Mouse (Mus musculus): ENCODE measurements around the gene Galk1.

Galk1 gene

GRCm38 (mm10) chr11:116011529-116012261 lies 824 bp downstream of the Galk1 start:
- no peak for ATAC-seq (ENCODE audit: low TSS enrichment)

GRCm38 (mm10) chr11:116010948-116011347 lies 1.6 kb downstream of the Galk1 start:
- no peak for ATAC-seq (ENCODE audit: low TSS enrichment)

DNA sequence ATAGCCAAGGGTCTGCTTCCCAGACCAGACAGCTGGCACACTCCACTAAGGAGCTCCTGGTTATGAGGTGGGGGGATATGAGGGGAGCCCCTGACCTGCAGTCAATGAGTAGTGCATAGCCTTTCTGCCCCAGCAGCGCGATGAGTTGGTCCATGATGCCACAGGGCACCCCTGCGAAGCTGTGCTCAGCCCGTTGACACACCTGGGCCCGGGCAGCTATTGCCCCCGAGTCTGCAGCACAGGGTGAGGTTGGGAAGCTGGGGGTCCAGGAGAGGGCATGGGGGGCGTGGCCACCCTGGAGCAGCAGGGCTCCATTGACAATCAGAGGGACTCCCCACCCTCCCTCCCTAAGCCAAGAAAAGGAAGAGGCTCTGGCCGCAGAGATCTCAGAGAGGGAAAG lies 2.4 kb downstream of the Galk1 start:
- no peak for ATAC-seq (ENCODE audit: low TSS enrichment)

DNA sequence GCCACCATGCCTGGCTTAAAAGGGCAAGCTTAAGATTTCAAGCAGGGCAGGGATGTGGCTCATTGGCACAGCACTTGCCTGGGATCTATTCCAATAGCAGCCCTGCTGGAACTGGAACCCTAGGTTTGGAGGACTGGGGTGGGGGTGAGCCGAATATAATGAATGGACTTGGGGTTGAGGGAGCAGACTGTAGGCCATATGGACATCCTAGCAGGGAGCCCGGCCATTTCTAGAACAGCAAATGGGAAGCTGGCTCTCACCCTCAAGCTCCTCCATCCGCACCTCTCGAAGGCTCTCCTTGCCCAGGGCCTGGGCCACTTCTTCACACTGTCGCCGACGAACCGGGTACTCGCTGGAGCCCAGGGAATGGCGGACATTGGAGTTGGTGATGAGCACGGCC lies 2.9 kb downstream of the Galk1 start:
- ATAC-seq (ENCODE audit: low TSS enrichment): no peak

DNA sequence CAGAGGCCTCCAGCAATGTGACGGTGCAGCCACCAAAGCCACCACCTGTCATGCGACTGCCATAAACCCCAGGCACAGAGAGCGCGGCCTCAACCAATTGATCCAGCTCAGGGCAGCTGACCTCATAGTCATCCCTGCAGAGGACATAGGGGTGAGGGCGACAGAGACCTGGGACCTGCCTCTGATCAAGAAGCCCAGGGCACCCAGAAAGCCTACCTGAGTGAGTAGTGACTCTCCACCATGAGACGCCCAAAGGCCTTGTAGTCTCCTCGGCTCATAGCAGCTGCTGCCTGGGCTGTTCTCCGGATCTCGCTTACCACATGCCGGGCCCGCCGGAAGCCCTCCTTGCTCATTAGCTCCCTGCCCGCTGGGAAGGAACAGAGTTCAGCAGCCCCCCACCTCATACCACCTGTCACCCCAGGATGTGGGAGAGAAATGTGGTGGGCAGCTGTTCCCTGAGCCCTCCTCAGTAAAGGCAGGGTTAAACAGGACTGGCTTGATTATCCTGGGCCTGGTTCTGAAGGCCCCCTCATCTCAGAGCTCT lies 3.6 kb downstream of the Galk1 start:
- no peak for ATAC-seq (ENCODE audit: low TSS enrichment)

GRCm38 (mm10) chr11:116008411-116008810 lies 4.1 kb downstream of the Galk1 start:
- ATAC-seq (ENCODE audit: low TSS enrichment): no peak

DNA sequence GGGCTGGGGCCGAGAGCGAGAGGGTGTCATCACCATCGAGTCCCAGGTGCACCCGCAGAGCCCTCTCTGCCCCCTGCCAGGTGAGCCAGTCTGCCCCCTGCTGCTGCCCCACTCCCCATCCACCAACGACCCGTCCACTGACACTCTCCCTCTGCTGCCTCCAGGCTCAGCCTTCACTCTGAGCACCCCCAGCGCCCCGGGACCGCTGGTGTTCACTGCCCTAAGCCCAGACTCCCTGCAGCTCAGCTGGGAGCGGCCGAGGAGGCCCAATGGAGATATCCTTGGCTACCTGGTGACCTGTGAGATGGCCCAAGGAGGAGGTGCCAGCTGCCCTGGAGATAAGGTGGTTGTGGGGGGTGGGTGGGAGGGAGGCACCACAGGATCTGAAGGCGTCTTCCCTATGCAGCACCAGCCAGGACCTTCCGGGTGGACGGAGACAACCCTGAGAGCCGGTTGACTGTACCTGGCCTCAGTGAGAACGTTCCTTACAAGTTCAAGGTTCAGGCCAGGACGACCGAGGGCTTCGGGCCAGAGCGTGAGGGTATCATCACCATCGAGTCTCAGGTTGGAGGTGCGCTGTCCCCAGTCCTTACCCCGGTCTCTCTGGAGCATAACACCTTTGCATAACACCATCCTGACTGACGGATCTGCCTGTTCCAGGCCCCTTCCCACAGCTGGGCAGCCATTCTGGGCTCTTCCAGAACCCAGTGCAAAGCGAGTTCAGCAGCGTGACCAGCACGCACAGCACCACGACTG lies 5.2 kb downstream of the Galk1 start:
- no peak for ATAC-seq (ENCODE audit: low TSS enrichment)

DNA sequence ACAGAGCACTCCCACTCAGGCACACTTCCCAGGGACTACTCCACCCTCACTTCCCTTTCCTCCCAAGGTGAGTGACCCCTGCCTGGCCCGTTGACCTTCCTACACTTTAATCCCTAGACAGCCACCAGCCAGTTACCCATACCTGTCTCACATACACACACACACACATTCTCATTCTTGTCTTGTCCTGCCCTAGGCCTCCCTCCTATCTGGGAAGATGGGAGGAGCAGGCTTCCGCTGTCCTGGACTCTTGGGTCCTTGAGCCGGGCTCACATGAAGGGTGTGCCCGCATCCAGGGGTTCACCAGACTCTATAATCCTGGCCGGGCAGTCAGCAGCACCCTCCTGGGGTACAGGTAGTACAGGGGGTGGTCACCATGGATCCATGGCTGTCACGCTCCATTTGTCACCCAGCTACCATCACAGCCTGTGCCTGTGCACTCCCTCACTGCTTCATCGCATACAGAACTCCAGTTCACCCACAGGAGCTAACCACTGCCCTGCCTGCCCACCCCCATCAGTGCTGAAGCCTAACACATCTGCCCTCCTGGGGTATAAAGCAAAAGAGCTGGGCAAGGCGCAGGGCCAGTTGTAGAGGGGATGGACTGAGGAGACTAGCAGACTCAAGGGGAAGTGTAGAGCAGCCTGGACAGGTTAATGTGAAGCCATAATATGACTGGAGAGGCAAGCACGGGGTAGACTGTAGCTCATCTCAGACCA lies 6.7 kb downstream of the Galk1 start:
- ATAC-seq (ENCODE audit: low TSS enrichment): no peak

GRCm38 (mm10) chr11:116004840-116005700 lies 7.4 kb downstream of the Galk1 start:
- peak; percentile 58 for ATAC-seq (ENCODE audit: low TSS enrichment)

GRCm38 (mm10) chr11:116004186-116004823 lies 8.2 kb downstream of the Galk1 start:
- ATAC-seq (ENCODE audit: low TSS enrichment): no peak

DNA sequence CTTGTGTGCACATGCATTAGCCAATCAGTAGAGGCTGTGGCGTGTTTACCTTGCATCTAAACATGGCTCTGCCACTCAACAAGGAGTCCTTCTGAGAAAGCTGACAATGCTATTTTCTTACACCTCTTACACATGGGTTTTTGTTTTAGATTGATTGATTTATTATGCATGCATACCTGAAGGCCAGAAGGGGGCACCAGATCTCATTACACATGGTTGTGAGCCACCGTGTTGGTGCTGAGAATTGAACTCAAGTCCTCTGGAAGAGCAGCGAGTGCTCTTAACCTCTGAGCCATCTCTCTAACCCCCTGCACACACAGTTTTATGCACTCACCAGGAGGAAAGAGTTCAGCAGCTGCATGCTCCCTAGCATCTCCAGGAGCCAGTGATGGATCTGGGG lies 9.6 kb downstream of the Galk1 start:
- no peak for ATAC-seq (ENCODE audit: low TSS enrichment)

DNA sequence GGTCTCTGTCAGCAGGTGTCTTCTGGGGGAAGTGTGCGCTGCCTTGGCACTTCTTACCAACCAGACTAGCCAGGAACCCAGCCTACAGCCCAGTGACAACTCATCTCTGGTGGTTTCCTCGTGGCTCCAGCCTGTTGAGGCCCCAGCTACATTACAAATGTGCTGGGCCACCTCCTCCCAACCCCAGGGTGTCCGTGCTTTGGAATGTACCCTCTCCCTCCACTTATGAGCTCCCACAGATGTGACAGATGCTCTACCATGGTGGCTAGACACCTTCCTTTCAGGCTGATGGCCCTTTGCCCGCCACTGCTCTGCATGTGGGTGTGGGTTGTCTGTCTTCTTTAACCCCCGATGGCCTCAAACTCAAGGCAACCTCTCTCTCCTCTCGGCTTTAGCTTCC lies 10.8 kb downstream of the Galk1 start:
- ATAC-seq (ENCODE audit: low TSS enrichment): no peak

DNA sequence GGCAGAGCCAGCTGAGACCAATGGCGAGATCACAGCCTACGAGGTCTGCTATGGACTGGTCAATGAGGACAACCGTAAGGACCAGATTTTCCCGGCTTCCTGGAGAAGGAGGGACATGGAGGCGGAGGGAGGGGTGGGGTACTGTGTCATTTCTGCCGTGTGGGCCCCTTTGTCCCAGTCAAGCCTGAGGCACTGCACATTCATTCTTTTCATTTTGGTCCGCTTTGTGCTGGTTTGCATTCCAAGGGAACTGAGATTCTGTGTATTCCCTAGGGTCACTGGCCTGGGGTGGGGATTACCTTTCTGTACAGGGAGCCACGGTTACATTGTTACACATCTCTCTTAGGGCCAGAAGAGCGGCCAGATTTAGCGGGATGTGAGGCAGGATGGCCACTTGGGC lies 11.9 kb downstream of the Galk1 start:
- ATAC-seq (ENCODE audit: low TSS enrichment): no peak

DNA sequence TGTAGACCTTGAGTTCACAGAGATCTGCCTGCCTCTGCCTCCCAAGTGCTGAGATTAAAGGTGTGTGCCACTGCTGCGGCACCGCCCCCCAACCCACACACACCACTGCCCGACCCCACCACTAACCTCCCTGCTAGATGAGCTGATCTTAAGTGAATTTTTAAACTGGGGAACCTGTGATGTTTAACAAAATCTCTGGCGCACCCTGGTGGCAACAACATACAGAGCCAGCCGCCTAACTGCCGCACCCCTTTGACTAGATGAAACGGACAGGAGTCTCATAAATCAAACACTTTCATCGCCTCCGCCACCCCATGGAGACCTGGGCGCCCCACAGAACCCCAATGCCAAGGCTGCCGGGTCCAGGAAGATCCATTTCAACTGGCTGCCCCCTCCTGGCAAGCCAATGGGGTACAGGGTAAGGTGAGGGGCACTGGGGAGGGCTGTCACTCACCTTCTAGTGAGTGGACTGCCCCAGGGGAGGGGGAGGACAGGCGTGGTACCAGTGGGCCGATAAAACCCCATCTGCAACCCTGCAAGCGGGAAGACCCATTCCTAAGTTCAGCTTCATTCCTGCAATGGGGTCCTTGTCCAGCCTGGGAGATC lies 12.9 kb downstream of the Galk1 start:
- peak; percentile 41; the same call in 1 of the 2 replicates for ATAC-seq (ENCODE audit: low TSS enrichment)

- no peak for ATAC-seq (ENCODE audit: low TSS enrichment)
Measured at GRCm38 (mm10) chr11:115999027-115999426, 13.5 kb downstream of the Galk1 start.

- ATAC-seq (ENCODE audit: low TSS enrichment): no peak
Measured at GRCm38 (mm10) chr11:115997662-115998061, 14.9 kb downstream of the Galk1 start.

DNA sequence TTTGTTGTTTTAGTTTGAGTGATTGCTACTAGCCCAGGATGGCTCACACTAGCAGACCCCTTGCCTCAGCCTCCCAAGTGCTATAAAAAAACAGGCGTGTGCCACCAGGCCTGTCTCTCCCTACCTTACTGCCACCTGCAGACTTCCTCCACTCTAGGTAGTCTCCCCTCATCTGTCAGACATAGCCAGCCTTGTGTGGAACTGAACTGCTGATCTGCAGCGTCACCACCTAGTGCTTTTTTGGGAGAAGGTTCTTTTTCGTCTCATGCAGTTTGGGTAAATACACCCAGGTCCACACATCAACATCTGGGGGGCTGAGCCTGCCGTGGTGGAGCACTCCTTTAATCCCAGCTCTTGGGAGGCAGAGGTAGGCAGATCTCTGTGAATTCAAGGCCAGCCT lies 15.5 kb downstream of the Galk1 start:
- no peak for ATAC-seq (ENCODE audit: low TSS enrichment)

GRCm38 (mm10) chr11:115995256-115995655 lies 17.3 kb downstream of the Galk1 start:
- no peak for ATAC-seq (ENCODE audit: low TSS enrichment)

DNA sequence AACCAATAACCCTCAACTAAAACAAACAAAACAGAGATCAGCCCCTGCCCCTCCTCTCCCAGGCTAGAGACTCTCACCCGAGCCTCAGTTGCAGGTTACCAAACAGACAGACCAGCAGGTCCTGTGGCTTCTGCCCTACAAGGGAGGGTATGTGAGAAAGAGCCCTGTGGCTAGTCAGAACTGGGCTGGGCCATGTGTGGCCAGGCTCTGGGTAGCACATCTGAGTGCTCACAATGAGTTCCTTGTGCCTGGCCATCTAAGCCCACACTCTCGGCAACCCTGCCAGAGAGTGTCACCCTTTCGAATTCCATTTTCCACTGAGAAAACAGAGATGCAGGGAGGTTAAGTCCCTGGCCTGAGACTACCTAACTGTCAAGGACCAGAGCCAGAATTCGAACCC lies 20.4 kb downstream of the Galk1 start:
- ATAC-seq (ENCODE audit: low TSS enrichment): peak; percentile 59; the same call in 1 of the 2 replicates

DNA sequence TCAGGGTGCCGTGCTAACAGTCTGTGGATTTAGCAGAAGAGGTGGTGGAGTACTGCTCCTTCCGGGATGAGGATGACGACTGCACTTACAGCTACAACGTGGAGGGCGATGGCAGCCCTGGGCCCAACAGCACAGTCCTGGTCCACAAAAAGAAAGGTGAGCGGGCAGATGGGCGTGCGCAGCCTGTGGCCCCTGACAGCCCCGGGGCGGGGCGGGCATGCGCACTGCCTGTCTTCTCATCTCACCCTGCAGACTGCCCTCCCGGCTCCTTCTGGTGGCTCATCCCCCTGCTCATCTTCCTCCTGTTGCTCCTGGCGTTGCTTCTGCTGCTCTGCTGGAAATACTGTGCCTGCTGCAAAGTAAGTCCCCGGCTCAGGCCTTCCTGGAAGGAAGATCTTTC lies 22.8 kb downstream of the Galk1 start:
- no peak for ATAC-seq (ENCODE audit: low TSS enrichment)

GRCm38 (mm10) chr11:115983291-115983690 lies 29.2 kb downstream of the Galk1 start:
- ATAC-seq (ENCODE audit: low TSS enrichment): no peak

Data from frontal cortex, adult (tissue).